Mouse (Mus musculus): Measurements from ENCODE around the gene Mrpl17.

DNA sequence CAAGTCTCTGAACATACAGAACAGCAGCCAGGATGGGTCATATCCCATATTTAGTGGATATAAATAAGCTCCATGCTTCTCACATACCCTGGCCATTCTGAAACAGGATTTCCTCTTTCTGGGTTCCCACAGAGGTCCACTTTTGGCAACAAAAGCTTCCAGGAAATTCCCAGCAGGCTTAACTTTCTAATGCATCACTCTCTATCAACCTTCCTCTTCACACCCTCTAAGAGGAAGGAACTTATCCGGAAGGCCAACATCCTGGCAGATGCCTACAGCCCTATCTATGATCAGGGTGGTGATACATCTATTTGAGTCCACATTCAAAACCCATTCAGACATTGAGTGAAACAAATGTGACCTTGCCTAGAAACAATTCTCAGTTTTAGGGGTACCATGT is 2.5 kb downstream of the Mrpl17 start:
- TF ChIP-seq CTCF (IDR thresholded peaks at IDR 0.05; ENCODE audit: extremely low read depth, insufficient read depth, low read length) (no peak), POLR2A (IDR thresholded peaks at IDR 0.05; ENCODE audit: extremely low read depth, insufficient read depth, low read length) (no peak)

All from cortical plate, adult 2 months (tissue).